In the genomic region with DNA sequence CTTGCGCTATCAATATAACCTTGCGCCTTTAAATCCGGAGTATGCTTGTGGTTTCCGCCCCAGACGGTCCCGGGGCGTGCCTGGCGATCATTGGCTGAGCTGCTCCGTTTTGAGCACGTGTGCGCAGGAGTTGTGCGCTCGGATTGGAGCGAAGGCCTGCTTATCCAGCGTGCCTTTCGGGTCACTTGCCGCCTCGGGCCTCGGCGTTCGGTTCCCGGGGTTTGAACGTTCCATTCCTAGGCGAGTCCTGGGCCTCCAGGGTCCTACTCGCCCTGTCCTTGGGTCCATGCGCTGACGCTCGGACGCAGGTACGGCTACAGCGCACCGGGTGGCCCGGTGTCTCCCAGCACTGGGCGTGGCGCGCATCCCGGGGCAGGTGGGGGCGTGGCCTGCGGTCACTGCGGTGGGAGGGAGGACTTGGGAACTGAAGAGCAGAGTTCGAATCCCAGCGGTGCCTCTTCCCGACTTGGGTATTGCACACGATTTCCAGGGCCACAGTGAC, we compare ENCODE assay signal across 7 mouse cellular contexts. TPM values are rescaled to one million over a fixed set of nuclear protein-coding genes. Genes with fewer than 3 reads are reported as not detected.
DNase-seq lines count a peak whose midpoint lies in the region; ATAC-seq lines count a peak whose summit lies in the region.

A gene (plus strand): TSS at position 139 of the 502 bp plus-strand sequence.

- no peaks in the 10 kb centered on the region for H3K27me3 ChIP-seq in embryonic facial prominence, embryonic 12.5 days
- H3K27me3 ChIP-seq in limb, embryonic 11.5 days (ENCODE audit: control insufficient read depth, insufficient read depth, low read length) = no peaks in the 10 kb centered on the region
- H3K27me3 ChIP-seq in midbrain, embryonic 14.5 days (ENCODE audit: control insufficient read depth, insufficient read depth, low read length) = no peaks in the 10 kb centered on the region

- peaks cover 38% of the 10 kb centered on the region for H3K36me3 ChIP-seq in embryonic facial prominence, embryonic 12.5 days
- peaks cover 7% of the 10 kb centered on the region; the same call in 1 of the 2 replicates for H3K36me3 ChIP-seq in limb, embryonic 11.5 days (ENCODE audit: control insufficient read depth, insufficient read depth, low read length)
- peaks cover 40% of the 10 kb centered on the region for H3K36me3 ChIP-seq in midbrain, embryonic 14.5 days (ENCODE audit: control insufficient read depth, insufficient read depth, low read length)

- 0% methylated on average over 44 of the region's 44 CpGs for WGBS in embryonic facial prominence, embryonic 12.5 days
- WGBS in limb, embryonic 11.5 days = under 1% methylated on average over 44 of the region's 44 CpGs
- WGBS in midbrain, embryonic 14.5 days = 1% methylated on average over 44 of the region's 44 CpGs

- DNase-seq in adrenal gland, postnatal 25 days = peak; percentile 93
- DNase-seq in heart, adult 11 months = peak; percentile 100
- peak; percentile 96 for DNase-seq in kidney, adult 18-20 months
- DNase-seq in limb, embryonic 11.5 days (ENCODE audit: low spot score) = peak; percentile 92
- peak; percentile 97 for DNase-seq in midbrain, embryonic 14.5 days
- DNase-seq in spleen, adult 18-20 months = peak; percentile 86 to 87

- H3K4me3 ChIP-seq in embryonic facial prominence, embryonic 12.5 days = peak within 1 kb of the TSS; percentile 86
- H3K4me3 ChIP-seq in limb, embryonic 11.5 days (ENCODE audit: low read depth, low read length) = peak within 1 kb of the TSS; percentile 67
- peak within 1 kb of the TSS; percentile 91 for H3K4me3 ChIP-seq in midbrain, embryonic 14.5 days (replicated peaks; ENCODE audit: low read depth, low read length)

- peak; percentile 91 for ATAC-seq in embryonic facial prominence, embryonic 12.5 days (ENCODE audit: insufficient number of reproducible peaks, insufficient read depth, low FRiP score, low TSS enrichment)
- ATAC-seq in limb, embryonic 11.5 days (ENCODE audit: insufficient number of reproducible peaks, low FRiP score, low TSS enrichment, low read depth) = peak; percentile 89
- peak; percentile 92 for ATAC-seq in midbrain, embryonic 14.5 days (ENCODE audit: low FRiP score, low TSS enrichment)

- peak within 1 kb of the TSS; percentile 87 for H3K27ac ChIP-seq in embryonic facial prominence, embryonic 12.5 days
- H3K27ac ChIP-seq in limb, embryonic 11.5 days (replicated peaks; ENCODE audit: low read depth, low read length) = peak within 1 kb of the TSS; percentile 60
- peak within 1 kb of the TSS; percentile 89 for H3K27ac ChIP-seq in midbrain, embryonic 14.5 days (replicated peaks; ENCODE audit: low read depth, low read length)

- H3K9me3 ChIP-seq in embryonic facial prominence, embryonic 12.5 days = no peaks in the 10 kb centered on the region
- no peaks in the 10 kb centered on the region for H3K9me3 ChIP-seq in limb, embryonic 11.5 days (ENCODE audit: control insufficient read depth, low read length)
- H3K9me3 ChIP-seq in midbrain, embryonic 14.5 days (ENCODE audit: control insufficient read depth, low read length) = no peaks in the 10 kb centered on the region

- H3K4me2 ChIP-seq in embryonic facial prominence, embryonic 12.5 days (replicated peaks) = peak within 1 kb of the TSS; percentile 74
- peak within 1 kb of the TSS; percentile 75 for H3K4me2 ChIP-seq in limb, embryonic 11.5 days (ENCODE audit: low read depth, severe bottlenecking)
- peak within 1 kb of the TSS; percentile 74 for H3K4me2 ChIP-seq in midbrain, embryonic 14.5 days (ENCODE audit: low read length)

- peaks cover 21% of the 10 kb centered on the region for H3K4me1 ChIP-seq in embryonic facial prominence, embryonic 12.5 days
- H3K4me1 ChIP-seq in limb, embryonic 11.5 days (ENCODE audit: control insufficient read depth, insufficient read depth, low read length) = peaks cover 10% of the 10 kb centered on the region
- H3K4me1 ChIP-seq in midbrain, embryonic 14.5 days (ENCODE audit: control insufficient read depth, insufficient read depth, low read length) = peaks cover 21% of the 10 kb centered on the region; the same call in 1 of the 2 replicates

- H3K9ac ChIP-seq in embryonic facial prominence, embryonic 12.5 days = peak within 1 kb of the TSS; percentile 89
- peak within 1 kb of the TSS; percentile 66; the same call in 1 of the 2 replicates for H3K9ac ChIP-seq in limb, embryonic 11.5 days (ENCODE audit: low read length)
- H3K9ac ChIP-seq in midbrain, embryonic 14.5 days (replicated peaks; ENCODE audit: low read length) = peak within 1 kb of the TSS; percentile 84

RNA-seq across cellular contexts. Expression of the gene that starts here (rescaled TPM):
- 39.8 and 45.0 TPM in 2 replicates for total RNA-seq in adrenal gland, postnatal 25 days (2021)
- 19.1 and 19.6 TPM in 2 replicates for polyA plus RNA-seq in embryonic facial prominence, embryonic 12.5 days (2016; fragmentation: Nextera tagmentation; extraction: Ambion mirVana)
- polyA plus RNA-seq in limb, embryonic 11.5 days (2014; fragmentation: Nextera tagmentation; extraction: Ambion mirVana) = 15.0 and 15.6 TPM in 2 replicates
- polyA plus RNA-seq in midbrain, embryonic 14.5 days (2014; fragmentation: Nextera tagmentation; extraction: Ambion mirVana) = 20.4 and 22.6 TPM in 2 replicates

Comparison
In these comparisons a context has a peak if more than half of its experiments do, and no peak if none do; other contexts are left out.
1. Peak in every context shown above with its lines: DNase-seq, ATAC-seq, H3K4me3 ChIP-seq and H3K27ac ChIP-seq.